Mouse (Mus musculus): ENCODE measurements at regions not wholly inside any gene's neighbourhood (a gene's known extent, or its start where the extent isn't known, plus 50 kb on each side); places are given as distances from the start of the nearest gene placed in this dataset.

GRCm38 (mm10) chr3:80255304-80255703 is 371.0 kb downstream of the Fam198b start:
- ATAC-seq (replicated peaks; ENCODE audit: insufficient number of reproducible peaks, low FRiP score, low TSS enrichment), result no peak
- H3K4me2 ChIP-seq, result no peak overlapping the region
- no peaks in the 10 kb centered on the region for H3K36me3 ChIP-seq (ENCODE audit: control insufficient read depth, insufficient read depth, low read length)
- no peak overlapping the region for H3K27ac ChIP-seq (ENCODE audit: low read depth, low read length)
- H3K4me3 ChIP-seq (ENCODE audit: low read depth, low read length), result no peak overlapping the region
- WGBS (ENCODE audit: insufficient replicate concordance), result 71% methylated on average over 3 of the region's 3 CpGs
- H3K9me3 ChIP-seq (replicated peaks; ENCODE audit: control insufficient read depth, low read length), result no peaks in the 10 kb centered on the region
- no peaks in the 10 kb centered on the region for H3K4me1 ChIP-seq (ENCODE audit: control insufficient read depth, insufficient read depth, low read length)
- H3K27me3 ChIP-seq (ENCODE audit: control insufficient read depth, insufficient read depth, low read length), result no peaks in the 10 kb centered on the region
- H3K9ac ChIP-seq (ENCODE audit: low read depth, low read length), result no peak overlapping the region

GRCm38 (mm10) chr3:80256383-80256782 is 372.1 kb downstream of the Fam198b start:
- H3K27me3 ChIP-seq (ENCODE audit: control insufficient read depth, insufficient read depth, low read length), result no peaks in the 10 kb centered on the region
- H3K4me3 ChIP-seq (ENCODE audit: low read depth, low read length), result no peak overlapping the region
- no peak overlapping the region for H3K4me2 ChIP-seq
- no peaks in the 10 kb centered on the region for H3K4me1 ChIP-seq (ENCODE audit: control insufficient read depth, insufficient read depth, low read length)
- H3K9ac ChIP-seq (ENCODE audit: low read depth, low read length), result no peak overlapping the region
- H3K27ac ChIP-seq (ENCODE audit: low read depth, low read length), result no peak overlapping the region
- no peak for ATAC-seq (replicated peaks; ENCODE audit: insufficient number of reproducible peaks, low FRiP score, low TSS enrichment)
- no peaks in the 10 kb centered on the region for H3K9me3 ChIP-seq (replicated peaks; ENCODE audit: control insufficient read depth, low read length)
- WGBS (ENCODE audit: insufficient replicate concordance), result 77% methylated on average over 3 of the region's 3 CpGs
- no peaks in the 10 kb centered on the region for H3K36me3 ChIP-seq (ENCODE audit: control insufficient read depth, insufficient read depth, low read length)

GRCm38 (mm10) chr3:80263095-80263494 is 378.8 kb downstream of the Fam198b start:
- 81% methylated on average over 2 of the region's 2 CpGs for WGBS (ENCODE audit: insufficient replicate concordance)
- no peaks in the 10 kb centered on the region for H3K27me3 ChIP-seq (ENCODE audit: control insufficient read depth, insufficient read depth, low read length)
- no peak for ATAC-seq (replicated peaks; ENCODE audit: insufficient number of reproducible peaks, low FRiP score, low TSS enrichment)

GRCm38 (mm10) chr3:80284656-80285055 is 400.3 kb downstream of the Fam198b start:
- Histone ChIP-seq H3K4me3 (ENCODE audit: low read depth, low read length) (no peak overlapping the region), H3K27me3 (ENCODE audit: control insufficient read depth, insufficient read depth, low read length) (no peaks in the 10 kb centered on the region), H3K9me3 (replicated peaks; ENCODE audit: control insufficient read depth, low read length) (no peaks in the 10 kb centered on the region), H3K27ac (ENCODE audit: low read depth, low read length) (no peak overlapping the region), H3K4me1 (ENCODE audit: control insufficient read depth, insufficient read depth, low read length) (no peaks in the 10 kb centered on the region), H3K36me3 (ENCODE audit: control insufficient read depth, insufficient read depth, low read length) (no peaks in the 10 kb centered on the region), H3K9ac (ENCODE audit: low read depth, low read length) (no peak overlapping the region), H3K4me2 (no peak overlapping the region)
- no peak for ATAC-seq (replicated peaks; ENCODE audit: insufficient number of reproducible peaks, low FRiP score, low TSS enrichment)
- WGBS (ENCODE audit: insufficient replicate concordance), result 68% methylated on average over 1 of the region's 1 CpGs

More at GRCm38 (mm10) chr3:80263095-80263494, 378.8 kb downstream of the Fam198b start:
- Histone ChIP-seq H3K27ac (ENCODE audit: low read depth, low read length) (no peak overlapping the region), H3K36me3 (ENCODE audit: control insufficient read depth, insufficient read depth, low read length) (no peaks in the 10 kb centered on the region), H3K9me3 (replicated peaks; ENCODE audit: control insufficient read depth, low read length) (no peaks in the 10 kb centered on the region), H3K4me1 (ENCODE audit: control insufficient read depth, insufficient read depth, low read length) (no peaks in the 10 kb centered on the region), H3K4me2 (no peak overlapping the region), H3K9ac (ENCODE audit: low read depth, low read length) (no peak overlapping the region), H3K4me3 (ENCODE audit: low read depth, low read length) (no peak overlapping the region)

- WGBS (ENCODE audit: insufficient replicate concordance), result 82% methylated on average over 3 of the region's 3 CpGs
- Histone ChIP-seq H3K27me3 (ENCODE audit: control insufficient read depth, insufficient read depth, low read length) (no peaks in the 10 kb centered on the region), H3K27ac (ENCODE audit: low read depth, low read length) (no peak overlapping the region), H3K4me2 (no peak overlapping the region), H3K4me3 (ENCODE audit: low read depth, low read length) (no peak overlapping the region), H3K36me3 (ENCODE audit: control insufficient read depth, insufficient read depth, low read length) (no peaks in the 10 kb centered on the region), H3K4me1 (ENCODE audit: control insufficient read depth, insufficient read depth, low read length) (no peaks in the 10 kb centered on the region), H3K9me3 (replicated peaks; ENCODE audit: control insufficient read depth, low read length) (no peaks in the 10 kb centered on the region), H3K9ac (ENCODE audit: low read depth, low read length) (no peak overlapping the region)
- no peak for ATAC-seq (replicated peaks; ENCODE audit: insufficient number of reproducible peaks, low FRiP score, low TSS enrichment)
These were observed 400.9 kb downstream of the Fam198b start for GRCm38 (mm10) chr3:80285246-80285645.

- no peak overlapping the region for H3K9ac ChIP-seq (ENCODE audit: low read depth, low read length)
- H3K4me1 ChIP-seq (ENCODE audit: control insufficient read depth, insufficient read depth, low read length), result no peaks in the 10 kb centered on the region
- no peak overlapping the region for H3K27ac ChIP-seq (ENCODE audit: low read depth, low read length)
- H3K4me3 ChIP-seq (ENCODE audit: low read depth, low read length), result no peak overlapping the region
- no peak overlapping the region for H3K4me2 ChIP-seq
- H3K9me3 ChIP-seq (replicated peaks; ENCODE audit: control insufficient read depth, low read length), result no peaks in the 10 kb centered on the region
- 76% methylated on average over 4 of the region's 4 CpGs for WGBS (ENCODE audit: insufficient replicate concordance)
- no peak for ATAC-seq (replicated peaks; ENCODE audit: insufficient number of reproducible peaks, low FRiP score, low TSS enrichment)
- no peaks in the 10 kb centered on the region for H3K36me3 ChIP-seq (ENCODE audit: control insufficient read depth, insufficient read depth, low read length)
- H3K27me3 ChIP-seq (ENCODE audit: control insufficient read depth, insufficient read depth, low read length), result no peaks in the 10 kb centered on the region
These were observed 409.2 kb downstream of the Fam198b start for GRCm38 (mm10) chr3:80293485-80293884.

GRCm38 (mm10) chr3:80307632-80308031 is 423.3 kb downstream of the Fam198b start:
- 66% methylated on average over 4 of the region's 4 CpGs for WGBS (ENCODE audit: insufficient replicate concordance)
- H3K4me1 ChIP-seq (ENCODE audit: control insufficient read depth, insufficient read depth, low read length), result no peaks in the 10 kb centered on the region
- H3K27me3 ChIP-seq (ENCODE audit: control insufficient read depth, insufficient read depth, low read length), result no peaks in the 10 kb centered on the region
- H3K27ac ChIP-seq (ENCODE audit: low read depth, low read length), result no peak overlapping the region
- no peaks in the 10 kb centered on the region for H3K9me3 ChIP-seq (replicated peaks; ENCODE audit: control insufficient read depth, low read length)
- H3K9ac ChIP-seq (ENCODE audit: low read depth, low read length), result no peak overlapping the region
- no peak overlapping the region for H3K4me2 ChIP-seq
- ATAC-seq (replicated peaks; ENCODE audit: insufficient number of reproducible peaks, low FRiP score, low TSS enrichment), result no peak
- no peaks in the 10 kb centered on the region for H3K36me3 ChIP-seq (ENCODE audit: control insufficient read depth, insufficient read depth, low read length)
- H3K4me3 ChIP-seq (ENCODE audit: low read depth, low read length), result no peak overlapping the region

GRCm38 (mm10) chr3:80309931-80310330 is 425.6 kb downstream of the Fam198b start:
- H3K9me3 ChIP-seq (replicated peaks; ENCODE audit: control insufficient read depth, low read length), result no peaks in the 10 kb centered on the region
- H3K27me3 ChIP-seq (ENCODE audit: control insufficient read depth, insufficient read depth, low read length), result no peaks in the 10 kb centered on the region
- H3K36me3 ChIP-seq (ENCODE audit: control insufficient read depth, insufficient read depth, low read length), result no peaks in the 10 kb centered on the region
- WGBS (ENCODE audit: insufficient replicate concordance), result 72% methylated on average over 4 of the region's 4 CpGs
- no peaks in the 10 kb centered on the region for H3K4me1 ChIP-seq (ENCODE audit: control insufficient read depth, insufficient read depth, low read length)
- no peak overlapping the region for H3K4me3 ChIP-seq (ENCODE audit: low read depth, low read length)
- H3K27ac ChIP-seq (ENCODE audit: low read depth, low read length), result no peak overlapping the region
- ATAC-seq (replicated peaks; ENCODE audit: insufficient number of reproducible peaks, low FRiP score, low TSS enrichment), result no peak
- no peak overlapping the region for H3K4me2 ChIP-seq
- no peak overlapping the region for H3K9ac ChIP-seq (ENCODE audit: low read depth, low read length)

GRCm38 (mm10) chr3:80311689-80312088 is 427.4 kb downstream of the Fam198b start:
- H3K9ac ChIP-seq (ENCODE audit: low read depth, low read length), result no peak overlapping the region
- no peaks in the 10 kb centered on the region for H3K4me1 ChIP-seq (ENCODE audit: control insufficient read depth, insufficient read depth, low read length)
- no peak overlapping the region for H3K4me2 ChIP-seq
- no peak overlapping the region for H3K27ac ChIP-seq (ENCODE audit: low read depth, low read length)
- ATAC-seq (replicated peaks; ENCODE audit: insufficient number of reproducible peaks, low FRiP score, low TSS enrichment), result no peak
- no peak overlapping the region for H3K4me3 ChIP-seq (ENCODE audit: low read depth, low read length)
- H3K27me3 ChIP-seq (ENCODE audit: control insufficient read depth, insufficient read depth, low read length), result no peaks in the 10 kb centered on the region
- WGBS (ENCODE audit: insufficient replicate concordance), result 90% methylated on average over 2 of the region's 2 CpGs
- no peaks in the 10 kb centered on the region for H3K36me3 ChIP-seq (ENCODE audit: control insufficient read depth, insufficient read depth, low read length)
- H3K9me3 ChIP-seq (replicated peaks; ENCODE audit: control insufficient read depth, low read length), result no peaks in the 10 kb centered on the region

All from heart, embryonic 11.5 days (tissue).